Mouse (Mus musculus): ENCODE results near the gene Fam240a. TPM values are rescaled to one million over a fixed set of nuclear protein-coding genes. Genes with fewer than 3 reads are reported as not detected.

The Fam240a gene
- polyA plus RNA-seq, 1 experiment from 2014 or later, result not detected

DNA sequence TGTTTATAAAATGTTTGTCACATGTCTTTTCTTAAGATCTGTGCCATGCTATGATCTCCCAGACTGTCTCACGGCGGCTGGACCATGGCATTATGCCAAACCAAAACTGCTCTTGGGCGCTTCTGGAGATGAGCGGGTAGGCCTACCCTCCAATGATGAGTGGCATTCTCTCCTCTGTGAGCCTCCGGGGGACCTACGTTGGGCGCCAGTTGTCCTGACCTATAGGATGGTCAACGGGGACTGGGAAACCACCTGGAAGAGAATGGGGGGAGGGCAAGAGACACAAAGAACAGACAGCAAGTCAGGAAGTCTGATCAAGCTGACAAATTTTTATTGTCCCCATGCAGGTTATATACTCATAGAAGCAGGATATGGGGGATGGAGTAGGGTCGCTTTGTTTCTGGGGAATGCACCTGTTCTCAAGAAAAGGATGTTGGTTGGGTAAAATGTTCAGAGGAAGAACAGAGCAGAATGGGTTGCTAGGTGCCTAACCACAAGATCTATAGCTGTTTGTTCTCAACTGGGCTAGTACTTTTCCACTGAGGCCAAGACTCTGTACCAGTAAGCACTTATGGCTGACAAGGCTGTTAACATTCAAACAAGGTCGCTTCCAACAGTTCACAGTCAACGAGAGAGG lies 9.3 kb downstream of the Fam240a start:
- no peak overlapping the region for H3K27ac ChIP-seq

DNA sequence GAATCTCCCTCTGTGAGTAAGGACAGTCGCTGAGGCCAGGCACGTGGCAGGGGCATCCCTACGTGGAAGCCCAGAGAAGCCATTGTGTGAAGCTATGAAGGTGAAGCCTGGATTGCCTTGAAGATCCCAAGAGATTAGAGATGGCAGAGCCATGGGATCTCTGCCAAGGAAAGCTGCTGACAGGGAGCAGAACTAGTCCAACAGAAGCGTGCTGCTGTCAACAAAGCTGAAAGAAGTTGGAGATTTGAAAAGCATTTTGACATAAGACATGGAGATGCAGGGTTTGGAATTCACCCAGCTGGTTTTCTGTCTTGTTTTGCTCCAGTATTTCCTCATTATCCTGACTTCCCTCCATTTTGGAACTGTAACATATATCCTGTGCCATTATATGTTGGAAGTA lies 14.4 kb downstream of the Fam240a start:
- WGBS, result 75% methylated on average over 4 of the region's 4 CpGs
- H3K9ac ChIP-seq, result no peak overlapping the region
- ATAC-seq (ENCODE audit: borderline replicate concordance, extremely low read depth, low FRiP score, low TSS enrichment), result no peak

More for the DNA sequence above, 9.3 kb downstream of the Fam240a start:
- Histone ChIP-seq H3K36me3 (no peaks in the 10 kb centered on the region), H3K4me1 (no peaks in the 10 kb centered on the region), H3K9ac (no peak overlapping the region), H3K4me2 (no peak overlapping the region), H3K9me3 (no peaks in the 10 kb centered on the region), H3K4me3 (no peak overlapping the region), H3K27me3 (no peaks in the 10 kb centered on the region)
- WGBS, result 86% methylated on average over 11 of the region's 11 CpGs
- ATAC-seq (ENCODE audit: borderline replicate concordance, extremely low read depth, low FRiP score, low TSS enrichment), result no peak

GRCm38 (mm10) chr9:110901204-110901603 lies 15.5 kb downstream of the Fam240a start:
- Histone ChIP-seq H3K27me3 (no peaks in the 10 kb centered on the region), H3K9ac (no peak overlapping the region), H3K4me1 (0 out of 2 replicates have a peak, but pooled peaks cover 5% of the 10 kb centered on the region), H3K36me3 (no peaks in the 10 kb centered on the region), H3K9me3 (no peaks in the 10 kb centered on the region), H3K4me2 (no peak overlapping the region), H3K4me3 (no peak overlapping the region), H3K27ac (no peak overlapping the region)
- no peak for ATAC-seq (ENCODE audit: borderline replicate concordance, extremely low read depth, low FRiP score, low TSS enrichment)
- 90% methylated on average over 6 of the region's 6 CpGs for WGBS

More for the DNA sequence above, 14.4 kb downstream of the Fam240a start:
- Histone ChIP-seq H3K4me2 (no peak overlapping the region), H3K4me3 (no peak overlapping the region), H3K9me3 (no peaks in the 10 kb centered on the region), H3K4me1 (no peaks in the 10 kb centered on the region), H3K36me3 (no peaks in the 10 kb centered on the region), H3K27me3 (no peaks in the 10 kb centered on the region), H3K27ac (no peak overlapping the region)

DNA sequence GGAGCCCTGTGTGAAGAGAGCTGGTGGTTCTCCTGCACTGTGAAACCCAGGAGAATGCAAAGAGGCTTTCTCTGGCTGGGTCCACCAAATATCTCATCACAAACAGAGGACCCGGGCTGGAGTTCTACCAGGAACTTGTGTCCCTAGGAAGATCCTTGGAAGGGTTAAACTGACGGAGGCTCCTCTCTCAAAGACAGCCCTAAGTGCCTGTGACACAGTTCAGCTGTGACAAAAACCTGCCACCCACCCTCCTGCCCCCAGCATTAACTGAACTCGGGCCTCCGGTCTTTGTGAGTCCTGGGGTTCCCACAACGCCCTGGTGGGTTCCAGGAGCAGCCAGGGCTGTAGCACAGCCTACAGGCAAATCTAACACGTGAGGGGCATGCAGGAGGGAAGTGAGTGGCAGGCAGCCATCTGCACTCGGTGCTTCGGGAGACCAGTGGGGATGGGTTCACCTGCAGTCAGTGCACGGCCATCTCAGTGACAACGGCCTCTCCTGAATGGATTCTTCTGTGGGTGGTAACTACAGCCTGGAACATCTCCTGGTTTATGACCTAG lies 17.1 kb downstream of the Fam240a start:
- no peak overlapping the region for H3K27ac ChIP-seq

DNA sequence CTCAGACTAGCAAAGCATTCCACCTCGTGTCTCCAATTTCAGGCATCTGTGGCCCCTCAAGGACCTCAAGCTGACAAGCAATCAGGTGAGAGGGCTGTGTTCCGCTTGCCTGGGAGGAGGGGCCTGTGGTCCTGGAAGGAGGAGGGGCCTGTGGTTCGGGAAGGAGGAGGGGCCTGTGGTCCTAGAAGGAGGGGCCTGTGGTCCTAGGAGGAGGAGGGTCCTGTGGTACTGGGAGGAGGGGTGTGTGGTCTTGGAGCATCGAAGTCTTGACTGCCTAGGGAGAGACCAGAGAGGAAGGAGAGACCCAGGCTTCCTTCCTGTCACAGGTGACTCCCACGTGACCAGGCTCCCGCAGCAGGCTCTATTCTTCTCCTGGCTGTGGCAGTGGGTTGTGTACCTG lies 20.1 kb downstream of the Fam240a start:
- no peak overlapping the region for H3K27ac ChIP-seq
- 9% methylated on average over 6 of the region's 6 CpGs for WGBS
- peak; percentile 44; the same call in 1 of the 2 replicates for ATAC-seq (ENCODE audit: borderline replicate concordance, extremely low read depth, low FRiP score, low TSS enrichment)

More for the DNA sequence above, 17.1 kb downstream of the Fam240a start:
- no peak overlapping the region for H3K4me3 ChIP-seq
- no peak overlapping the region for H3K4me2 ChIP-seq
- H3K36me3 ChIP-seq, result no peaks in the 10 kb centered on the region
- no peaks in the 10 kb centered on the region for H3K9me3 ChIP-seq
- H3K27me3 ChIP-seq, result no peaks in the 10 kb centered on the region
- H3K4me1 ChIP-seq, result 0 out of 2 replicates have a peak, but pooled peaks cover 8% of the 10 kb centered on the region
- 38% methylated on average over 10 of the region's 10 CpGs for WGBS
- ATAC-seq (ENCODE audit: borderline replicate concordance, extremely low read depth, low FRiP score, low TSS enrichment), result no peak
- H3K9ac ChIP-seq, result no peak overlapping the region

GRCm38 (mm10) chr9:110895994-110896393 lies 20.7 kb downstream of the Fam240a start:
- Histone ChIP-seq H3K27me3 (no peaks in the 10 kb centered on the region), H3K27ac (no peak overlapping the region), H3K4me1 (0 out of 2 replicates have a peak, but pooled peaks cover 8% of the 10 kb centered on the region), H3K36me3 (no peaks in the 10 kb centered on the region; the same call in 1 of the 2 replicates), H3K4me3 (no peak overlapping the region), H3K4me2 (peak overlapping the region; percentile 30; the same call in 1 of the 2 replicates), H3K9ac (no peak overlapping the region), H3K9me3 (no peaks in the 10 kb centered on the region)
- no peak for ATAC-seq (ENCODE audit: borderline replicate concordance, extremely low read depth, low FRiP score, low TSS enrichment)
- WGBS, result 18% methylated on average over 7 of the region's 7 CpGs

More for the DNA sequence above, 20.1 kb downstream of the Fam240a start:
- Histone ChIP-seq H3K27me3 (no peaks in the 10 kb centered on the region), H3K4me2 (0 out of 2 replicates have a peak overlapping the region, but pooled peaks have one; percentile 30), H3K4me3 (no peak overlapping the region), H3K9me3 (no peaks in the 10 kb centered on the region), H3K36me3 (no peaks in the 10 kb centered on the region; the same call in 1 of the 2 replicates), H3K4me1 (0 out of 2 replicates have a peak, but pooled peaks cover 8% of the 10 kb centered on the region), H3K9ac (no peak overlapping the region)

DNA sequence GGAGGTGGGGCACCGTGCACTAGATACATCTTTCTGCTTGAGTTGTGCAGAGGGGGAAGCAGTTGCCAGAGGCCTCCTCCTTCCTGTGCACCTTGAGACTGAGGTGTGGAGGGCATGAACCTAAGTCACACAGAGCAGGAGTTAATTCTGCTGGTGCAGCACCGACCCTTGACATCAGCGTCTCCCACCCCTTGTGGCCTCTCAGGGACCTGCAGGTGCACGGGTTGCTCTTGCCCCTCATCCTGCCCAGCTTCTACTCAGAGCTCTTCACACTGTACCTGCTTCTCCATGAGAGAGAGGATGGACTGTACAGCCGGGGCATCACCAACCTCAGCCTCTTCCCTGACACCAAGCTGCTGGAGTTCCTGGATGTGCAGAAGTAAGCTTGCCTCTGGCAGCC lies 21.2 kb downstream of the Fam240a start:
- ATAC-seq (ENCODE audit: borderline replicate concordance, extremely low read depth, low FRiP score, low TSS enrichment), result no peak
- Histone ChIP-seq H3K4me3 (no peak overlapping the region), H3K36me3 (no peaks in the 10 kb centered on the region; the same call in 1 of the 2 replicates), H3K4me2 (no peak overlapping the region), H3K4me1 (0 out of 2 replicates have a peak, but pooled peaks cover 13% of the 10 kb centered on the region), H3K27ac (no peak overlapping the region), H3K27me3 (no peaks in the 10 kb centered on the region), H3K9me3 (no peaks in the 10 kb centered on the region), H3K9ac (no peak overlapping the region)
- 51% methylated on average over 5 of the region's 5 CpGs for WGBS

GRCm38 (mm10) chr9:110893429-110893828 lies 23.2 kb downstream of the Fam240a start:
- 62% methylated on average over 10 of the region's 10 CpGs for WGBS
- no peaks in the 10 kb centered on the region; the same call in 1 of the 2 replicates for H3K36me3 ChIP-seq

DNA sequence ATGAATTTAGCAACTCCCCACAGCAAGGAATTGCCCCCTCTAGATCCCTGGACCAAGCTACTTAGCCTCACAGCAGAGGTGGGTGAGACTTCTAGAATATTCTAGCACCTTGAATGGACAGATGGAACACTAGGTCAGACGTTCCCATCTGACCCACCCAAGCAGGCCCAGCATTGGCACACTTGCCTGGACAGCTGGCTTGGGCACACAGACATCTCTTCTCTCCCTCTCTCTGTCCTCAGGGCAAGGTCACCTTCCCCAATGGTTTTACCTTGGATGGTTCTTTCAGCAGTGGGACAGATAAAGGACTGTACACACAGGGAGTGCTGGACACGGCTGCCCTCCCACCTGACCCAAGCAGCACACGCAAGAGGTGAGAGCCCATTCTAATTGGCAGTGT lies 24.1 kb downstream of the Fam240a start:
- Histone ChIP-seq H3K27ac (no peak overlapping the region), H3K4me3 (no peak overlapping the region), H3K4me2 (no peak overlapping the region), H3K36me3 (no peaks in the 10 kb centered on the region; the same call in 1 of the 2 replicates), H3K9ac (no peak overlapping the region), H3K27me3 (no peaks in the 10 kb centered on the region), H3K9me3 (no peaks in the 10 kb centered on the region), H3K4me1 (0 out of 2 replicates have a peak, but pooled peaks cover 15% of the 10 kb centered on the region)
- ATAC-seq (ENCODE audit: borderline replicate concordance, extremely low read depth, low FRiP score, low TSS enrichment), result no peak
- WGBS, result 78% methylated on average over 3 of the region's 3 CpGs

More at GRCm38 (mm10) chr9:110893429-110893828, 23.2 kb downstream of the Fam240a start:
- Histone ChIP-seq H3K9me3 (no peaks in the 10 kb centered on the region), H3K27ac (no peak overlapping the region), H3K4me2 (no peak overlapping the region), H3K4me3 (no peak overlapping the region), H3K27me3 (no peaks in the 10 kb centered on the region), H3K9ac (no peak overlapping the region), H3K4me1 (0 out of 2 replicates have a peak, but pooled peaks cover 15% of the 10 kb centered on the region)
- no peak for ATAC-seq (ENCODE audit: borderline replicate concordance, extremely low read depth, low FRiP score, low TSS enrichment)

DNA sequence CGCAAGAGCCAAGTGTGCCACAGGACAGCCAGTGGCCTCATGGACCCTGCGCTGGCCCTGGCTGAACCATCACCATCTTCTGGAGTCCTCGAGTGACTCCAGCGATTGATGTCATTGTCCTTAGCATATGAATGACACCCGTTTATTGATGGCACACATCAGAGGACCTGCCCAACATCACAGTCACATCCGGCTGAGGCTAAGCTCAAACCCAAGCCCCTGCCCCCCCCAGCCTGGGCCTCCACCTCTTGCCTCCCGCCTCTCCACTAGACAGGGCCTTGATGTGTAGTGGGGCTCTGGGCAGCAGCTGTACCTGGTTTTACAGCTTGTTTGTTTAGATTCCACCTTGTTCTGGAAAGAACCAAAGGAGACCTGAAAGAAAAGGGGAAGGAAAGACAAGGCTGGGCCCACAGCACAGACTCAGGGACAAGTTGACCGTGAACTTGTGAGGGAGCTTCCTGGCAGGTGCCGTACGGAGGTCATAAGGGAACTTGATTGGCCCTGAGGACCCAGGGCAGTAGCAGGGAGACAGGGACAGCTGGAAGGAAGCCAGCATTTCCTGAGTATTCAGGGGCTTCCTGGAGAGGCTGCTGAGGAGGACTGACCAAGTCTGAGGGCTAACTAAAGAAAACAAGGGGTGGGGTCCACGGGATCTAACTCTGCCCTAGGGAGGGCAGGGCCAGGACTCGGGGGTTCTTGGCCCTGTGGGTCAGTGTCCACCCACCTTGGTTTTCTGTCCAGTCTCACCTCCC lies 25.4 kb downstream of the Fam240a start:
- Histone ChIP-seq H3K36me3 (no peaks in the 10 kb centered on the region; the same call in 1 of the 2 replicates), H3K27me3 (no peaks in the 10 kb centered on the region), H3K4me2 (no peak overlapping the region), H3K4me3 (no peak overlapping the region), H3K9ac (no peak overlapping the region), H3K9me3 (no peaks in the 10 kb centered on the region), H3K4me1 (0 out of 2 replicates have a peak, but pooled peaks cover 11% of the 10 kb centered on the region), H3K27ac (no peak overlapping the region)
- 75% methylated on average over 12 of the region's 12 CpGs for WGBS
- ATAC-seq (ENCODE audit: borderline replicate concordance, extremely low read depth, low FRiP score, low TSS enrichment), result peak; percentile 12; the same call in 1 of the 2 replicates

DNA sequence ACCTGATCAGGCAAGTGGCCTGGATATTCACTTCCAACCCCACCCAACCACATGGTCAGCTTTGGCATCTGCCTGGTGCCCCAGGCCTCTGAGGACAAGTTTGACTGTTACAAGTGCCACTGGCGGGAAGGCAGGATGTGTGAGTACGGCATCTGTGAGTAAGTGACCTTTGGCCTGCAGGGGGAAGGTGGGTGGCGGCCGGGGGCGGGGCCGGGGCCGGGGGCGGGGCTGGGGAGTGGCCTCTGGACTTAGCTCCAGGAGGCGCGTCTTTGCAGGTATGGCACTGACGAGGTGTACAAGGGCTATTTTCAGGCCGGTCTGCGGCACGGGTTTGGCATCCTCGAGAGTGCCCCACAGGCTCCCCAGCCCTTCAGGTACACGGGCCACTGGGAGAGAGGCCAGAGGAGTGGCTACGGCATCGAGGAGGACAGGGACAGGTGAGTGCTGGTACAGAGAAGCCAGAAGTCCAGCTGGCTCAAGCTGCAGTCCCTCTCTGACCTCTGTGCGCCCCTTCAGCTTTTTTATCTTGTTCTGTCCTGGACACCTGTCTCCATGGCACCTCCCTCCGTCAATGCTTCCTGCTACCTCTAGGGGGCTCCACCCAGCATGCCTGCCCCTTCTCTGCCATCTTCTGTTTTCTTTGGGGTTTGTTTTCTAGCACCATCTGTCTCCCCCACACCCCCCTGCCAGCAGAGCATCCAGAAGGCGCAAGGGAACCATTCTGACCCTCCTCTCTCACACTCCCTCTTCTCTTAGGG lies 26.5 kb downstream of the Fam240a start:
- WGBS, result 16% methylated on average over 21 of the region's 21 CpGs
- Histone ChIP-seq H3K9ac (no peak overlapping the region), H3K27ac (no peak overlapping the region), H3K9me3 (no peaks in the 10 kb centered on the region), H3K36me3 (no peaks in the 10 kb centered on the region; the same call in 1 of the 2 replicates), H3K4me3 (no peak overlapping the region), H3K4me1 (0 out of 2 replicates have a peak, but pooled peaks cover 7% of the 10 kb centered on the region), H3K27me3 (no peaks in the 10 kb centered on the region), H3K4me2 (no peak overlapping the region)
- ATAC-seq (ENCODE audit: borderline replicate concordance, extremely low read depth, low FRiP score, low TSS enrichment), result no peak
